Mouse (Mus musculus) heart, adult 2 months (tissue): ENCODE data around the gene Tmem268.

Source experiments
- CTCF ChIP-seq: fragments of 200-600 bp; IDR thresholded peaks from 2 replicates; pipeline ENCODE4 v1.8.1; 2022; ENCODE audit warnings: antibody characterized with exemption, mild to moderate bottlenecking, moderate library complexity
- EP300 ChIP-seq: fragments of 200-500 bp; IDR thresholded peaks from 2 replicates; pipeline ENCODE4 v1.6.1; 2011; ENCODE audit warnings: low read depth, low read length, control low read depth; ENCODE audit not compliant: insufficient read depth
- POLR2A ChIP-seq: fragments of 200-500 bp; IDR thresholded peaks from 2 replicates; pipeline ENCODE4 v1.6.1; 2011; ENCODE audit warnings: mild to moderate bottlenecking, low read depth, low read length, control low read depth; ENCODE audit not compliant: insufficient read depth

GRCm38 (mm10) chr4:63570208-63570781, 11.7 kb downstream of the Tmem268 start:
- TF ChIP-seq CTCF, result no peak
- TF ChIP-seq EP300, result no peak
- no peak for TF ChIP-seq POLR2A
